Comparison of ENCODE assay signal across 8 mouse cellular contexts in the genomic region with DNA sequence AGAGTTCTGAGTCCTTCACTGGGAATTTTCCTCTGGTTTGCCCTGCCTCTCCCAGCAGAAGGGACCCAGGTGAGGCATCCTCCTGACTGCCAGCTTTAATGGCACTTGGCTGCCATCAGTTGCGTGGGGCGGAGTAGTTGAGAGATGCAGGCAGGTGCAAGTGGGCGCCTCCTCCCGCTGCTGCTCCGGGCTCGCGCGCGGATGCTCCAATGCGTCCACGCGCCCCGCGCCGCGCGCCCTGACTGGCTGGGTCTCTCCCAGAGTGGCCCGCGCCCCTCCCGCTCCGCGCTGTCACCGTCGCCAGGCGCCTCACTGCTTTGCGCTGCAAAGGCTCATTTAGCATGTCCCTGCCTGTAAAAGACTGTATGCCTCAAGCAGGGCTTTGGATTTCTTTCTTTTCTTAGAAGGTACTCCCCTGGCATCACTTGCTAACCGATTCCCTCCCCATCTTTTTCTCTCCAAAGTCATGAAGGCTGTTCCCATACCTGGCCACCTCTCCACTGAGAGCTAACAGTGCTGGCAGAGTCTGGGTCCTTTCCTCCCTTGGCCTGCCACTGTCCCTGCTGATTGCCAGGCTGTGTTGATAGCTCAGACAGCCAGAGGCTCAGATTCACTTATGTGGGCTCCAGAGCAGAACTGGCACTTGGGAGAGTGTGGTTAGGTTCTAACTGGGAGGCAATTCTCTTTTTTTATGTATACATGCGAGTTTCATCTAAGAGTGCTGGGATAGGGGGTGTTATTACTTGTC. TPM values are rescaled to one million over a fixed set of nuclear protein-coding genes. Genes with fewer than 3 reads are reported as not detected.
DNase-seq lines count a peak whose midpoint lies in the region; ATAC-seq and TF ChIP-seq lines count a peak whose summit lies in the region.
"Had no signal": no experiment of that assay in that cellular context is flagged by ENCODE, and none has a peak within 500 bp of the region (broad histone marks: within the 10 kb centered on the region; RNA-seq: fewer than 3 reads in every experiment).

Gene Cntn5, minus strand, starts transcription at position 160 of the 748 bp plus-strand sequence.

- H3K4me1 ChIP-seq in ES-E14 (ENCODE audit: control insufficient read depth in 2 of 2, insufficient read depth in 2 of 2, low read length in 2 of 2, poor library complexity in 1 of 2), result no peaks in the 10 kb centered on the region
- peaks cover 20% of the 10 kb centered on the region for H3K4me1 ChIP-seq in forebrain, embryonic 15.5 days
- H3K4me1 ChIP-seq in neural tube, embryonic 13.5 days (replicated peaks), result peaks cover 15% of the 10 kb centered on the region

- H3K4me3 ChIP-seq in ES-E14 (ENCODE audit: insufficient read depth in 1 of 2, low read depth in 1 of 2, low read length in 2 of 2, poor library complexity in 1 of 2, severe bottlenecking in 1 of 2), result peak within 1 kb of the TSS; percentile 65 to 74
- H3K4me3 ChIP-seq in forebrain, embryonic 15.5 days, result peak within 1 kb of the TSS; percentile 44
- H3K4me3 ChIP-seq in neural tube, embryonic 13.5 days, result peak within 1 kb of the TSS; percentile 43

- H3K9me3 ChIP-seq in ES-E14 (ENCODE audit: control insufficient read depth, insufficient read depth, low read depth, low read length), result no peaks in the 10 kb centered on the region
- H3K9me3 ChIP-seq in forebrain, embryonic 15.5 days, result no peaks in the 10 kb centered on the region
- no peaks in the 10 kb centered on the region for H3K9me3 ChIP-seq in neural tube, embryonic 13.5 days

- TF ChIP-seq POLR2A in brain, embryonic 14.5 days (IDR thresholded peaks at IDR 0.05; ENCODE audit: borderline replicate concordance, extremely low read depth, insufficient read depth, insufficient read length, poor library complexity, severe bottlenecking), result no peak

- no peak for DNase-seq in ES-E14 (ENCODE audit: low read depth, low spot score)
- DNase-seq in brain, embryonic 14.5 days (ENCODE audit: low read depth), result peak; percentile 86
- peak; percentile 69 to 84 for DNase-seq in left cerebral cortex, adult 18-20 months (ENCODE audit: low spot score in 2 of 2)
- DNase-seq in urinary bladder, adult 18-20 months (ENCODE audit: low spot score in 2 of 2), result no peak
- no peak for DNase-seq in spleen, postnatal 36 days (ENCODE audit: low spot score in 2 of 2)

- peak; percentile 93 for ATAC-seq in forebrain, embryonic 15.5 days (replicated peaks)
- peak; percentile 96 for ATAC-seq in neural tube, embryonic 13.5 days (ENCODE audit: low read depth)

- no peak for TF ChIP-seq CTCF in brain, embryonic 14.5 days (IDR thresholded peaks at IDR 0.05; ENCODE audit: borderline replicate concordance, extremely low read depth, insufficient read depth, insufficient read length)

- H3K27me3 ChIP-seq in forebrain, embryonic 15.5 days, result no peaks in the 10 kb centered on the region
- no peaks in the 10 kb centered on the region for H3K27me3 ChIP-seq in neural tube, embryonic 13.5 days

- H3K36me3 ChIP-seq in ES-E14 (ENCODE audit: control insufficient read depth, insufficient read depth, low read length, poor library complexity, severe bottlenecking), result no peaks in the 10 kb centered on the region
- no peaks in the 10 kb centered on the region for H3K36me3 ChIP-seq in forebrain, embryonic 15.5 days
- H3K36me3 ChIP-seq in neural tube, embryonic 13.5 days, result no peaks in the 10 kb centered on the region

- in situ Hi-C loops in ES-E14 (cut with MboI; ENCODE audit: low sequenced_read_pairs in 2 of 2, unreplicated experiment in 2 of 2), result no loop called here

- peak within 1 kb of the TSS; percentile 55 for H3K9ac ChIP-seq in ES-E14 (ENCODE audit: insufficient read depth, low read depth, low read length, poor library complexity, severe bottlenecking)
- peak within 1 kb of the TSS; percentile 48 for H3K9ac ChIP-seq in forebrain, embryonic 15.5 days (replicated peaks)
- H3K9ac ChIP-seq in neural tube, embryonic 13.5 days, result peak within 1 kb of the TSS; percentile 72

- H3K27ac ChIP-seq in ES-E14 (ENCODE audit: insufficient read depth, low read depth, low read length, poor library complexity, severe bottlenecking), result no peak within 1 kb of the TSS
- H3K27ac ChIP-seq in forebrain, embryonic 15.5 days (replicated peaks), result peak within 1 kb of the TSS; percentile 54
- H3K27ac ChIP-seq in neural tube, embryonic 13.5 days (replicated peaks), result peak within 1 kb of the TSS; percentile 69

- WGBS in forebrain, embryonic 15.5 days, result 3% methylated on average over 28 of the region's 28 CpGs
- 3% methylated on average over 28 of the region's 28 CpGs for WGBS in neural tube, embryonic 13.5 days

- H3K4me2 ChIP-seq in forebrain, embryonic 15.5 days (replicated peaks), result peak within 1 kb of the TSS; percentile 80
- peak within 1 kb of the TSS; percentile 62 for H3K4me2 ChIP-seq in neural tube, embryonic 13.5 days

TF ChIP-seq in ES-E14, 5 proteins besides CTCF, POLR2A, EP300 and RAD21:
- no peak for TF ChIP-seq HCFC1 (IDR thresholded peaks at IDR 0.05; ENCODE audit: borderline replicate concordance, insufficient read depth, low read length)
- no peak for TF ChIP-seq ZNF384 (IDR thresholded peaks at IDR 0.05; ENCODE audit: low read depth, low read length)
- no peak for TF ChIP-seq ZC3H11A (IDR thresholded peaks at IDR 0.05; ENCODE audit: borderline replicate concordance, low read depth, low read length)
- TF ChIP-seq CHD2 (IDR thresholded peaks at IDR 0.05; ENCODE audit: low read depth, low read length), result no peak
- no peak for TF ChIP-seq MAFK (IDR thresholded peaks at IDR 0.05; ENCODE audit: insufficient read depth, low read depth, low read length)

RNA-seq across cellular contexts. Expression of gene Cntn5, which starts in this region (rescaled TPM):
- not detected in 2 replicates for total RNA-seq in ES-E14 (2012; rRNA removed)
- 4.2 and 5.5 TPM in 2 replicates for polyA plus RNA-seq in brain, embryonic 14.5 days (2012; rRNA removed)
- 13.2 and 13.4 TPM in 2 replicates for polyA plus RNA-seq in forebrain, embryonic 15.5 days (2015; fragmentation: Nextera tagmentation; extraction: Ambion mirVana)
- 10 to 100 TPM; 22.0 to 22.9 TPM for total RNA-seq in left cerebral cortex, adult 18-20 months (2021)
- 11.3 and 14.4 TPM in 2 replicates for polyA plus RNA-seq in neural tube, embryonic 13.5 days (2015; fragmentation: Nextera tagmentation; extraction: Ambion mirVana)
- total RNA-seq: neutrophil, adult 5-6 weeks had no signal

Comparison
In these comparisons a context has a peak if more than half of its experiments do, and no peak if none do; other contexts are left out.
1. RNA of gene Cntn5 (total RNA-seq): 22.0 to 22.9 TPM in left cerebral cortex, adult 18-20 months; not detected in ES-E14; every median in the first group is over 10 times any median in the second.
2. DNase-seq: peak in brain, embryonic 14.5 days (single experiment) and left cerebral cortex, adult 18-20 months (2 of 2); none in ES-E14 (single experiment), urinary bladder, adult 18-20 months (0 of 2) and spleen, postnatal 36 days (0 of 2).
3. Peak in every context shown above with its lines, with median percentiles within 50 percentile points of each other: H3K4me3 ChIP-seq and H3K9ac ChIP-seq.